Mouse (Mus musculus) E14TG2a.4 (cell line): ENCODE measurements around the gene Rbm12.

Experiments used
- CTCF ChIP-seq: conservative IDR thresholded peaks from 2 replicates; pipeline ENCODE4 v1.5.1; 2014; ENCODE audit warnings: low read length
- NANOG ChIP-seq: IDR thresholded peaks from 2 replicates; pipeline ENCODE4 v1.6.1; 2014; ENCODE audit warnings: borderline replicate concordance, low read length, mixed read lengths
- POU5F1 ChIP-seq: IDR thresholded peaks from 2 replicates; pipeline ENCODE4 v1.6.1; 2014; ENCODE audit warnings: low read length, borderline replicate concordance

- TF ChIP-seq CTCF, result no peak
- TF ChIP-seq NANOG, result no peak
- TF ChIP-seq POU5F1, result no peak
Measured at GRCm38 (mm10) chr2:156073725-156074124, 38.1 kb downstream of the Rbm12 start.
